Mouse (Mus musculus) G1E (cell line): Measurements from ENCODE around the gene Usp1.
"Not testable (repeated sequence)": the region's sequence is repeated elsewhere in the genome, so short reads cannot be mapped to it uniquely, and the experiment has no call there.

Experiments
- CTCF ChIP-seq: IDR thresholded peaks from 2 replicates; pipeline ENCODE4 v1.5.1; 2012; ENCODE audit warnings: low read depth, low read length, inconsistent platforms, mixed read lengths
- GATA1 ChIP-seq: IDR thresholded peaks from 2 replicates; pipeline ENCODE4 v1.6.1; 2012; ENCODE audit warnings: borderline replicate concordance, low read length, inconsistent platforms, mixed read lengths
- GATA2 ChIP-seq: IDR thresholded peaks from 2 replicates; pipeline ENCODE4 v1.6.1; 2012; ENCODE audit warnings: low read depth, low read length, inconsistent platforms, borderline replicate concordance
- POLR2AphosphoS5 ChIP-seq: IDR thresholded peaks from 2 replicates; pipeline ENCODE4 v1.6.1; 2012; ENCODE audit warnings: low read depth, low read length, inconsistent platforms; ENCODE audit not compliant: insufficient replicate concordance
- TAL1 ChIP-seq: conservative IDR thresholded peaks from 2 replicates; pipeline ENCODE4 v1.6.1; 2012; ENCODE audit warnings: low read depth, low read length, inconsistent platforms, mixed read lengths

DNA sequence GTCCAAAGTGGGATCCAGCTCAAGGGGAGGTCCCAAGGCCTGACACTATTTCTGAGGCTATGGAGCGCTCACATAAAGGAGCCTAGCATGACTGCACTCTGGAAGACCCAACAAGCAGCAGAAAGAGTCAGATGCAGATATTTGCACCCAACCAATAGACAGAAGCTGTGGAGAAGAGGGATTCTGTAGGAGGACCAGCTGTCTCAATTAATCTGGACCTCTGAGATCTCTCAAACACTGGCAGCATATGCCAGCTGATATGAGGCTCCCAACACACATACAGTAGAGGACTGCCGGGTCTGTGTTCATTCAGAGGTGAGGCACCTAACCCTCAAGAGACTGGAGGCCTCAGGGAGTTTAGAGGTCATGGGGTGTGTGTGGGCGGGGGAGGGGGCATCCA is 56.4 kb downstream of the Usp1 start:
- not testable (repeated sequence) for TF ChIP-seq CTCF, POLR2AphosphoS5, TAL1, GATA1, GATA2
